Mouse (Mus musculus): Measurements from ENCODE around the gene Schip1. TPM values are rescaled to one million over a fixed set of nuclear protein-coding genes. Genes with fewer than 3 reads are reported as not detected.

The Schip1 gene
- 293 and 333 TPM in 2 replicates for polyA plus RNA-seq (2021; fragmentation: Nextera tagmentation)
- long read RNA-seq, experiment 1, transcript Schip1-206 (8 exons, 2,156 nt): minor isoform, 26 of 462 reads
- long read RNA-seq, experiment 1, transcript Schip1-203 (7 exons, 1,730 nt): major isoform, 356 of 462 reads
- long read RNA-seq, experiment 1, partial matches to known transcripts: 72 of 462 reads
- long read RNA-seq, experiment 1, other reads (novel, unspliced or antisense): 8 of 462 reads
- long read RNA-seq, experiment 2, transcript Schip1-203 (7 exons, 1,730 nt): major isoform, 821 of 934 reads
- long read RNA-seq, experiment 2, transcript Schip1-206 (8 exons, 2,156 nt): minor isoform, 63 of 934 reads
- long read RNA-seq, experiment 2, partial matches to known transcripts: 9 of 934 reads
- long read RNA-seq, experiment 2, other reads (novel, unspliced or antisense): 38 of 934 reads

DNA sequence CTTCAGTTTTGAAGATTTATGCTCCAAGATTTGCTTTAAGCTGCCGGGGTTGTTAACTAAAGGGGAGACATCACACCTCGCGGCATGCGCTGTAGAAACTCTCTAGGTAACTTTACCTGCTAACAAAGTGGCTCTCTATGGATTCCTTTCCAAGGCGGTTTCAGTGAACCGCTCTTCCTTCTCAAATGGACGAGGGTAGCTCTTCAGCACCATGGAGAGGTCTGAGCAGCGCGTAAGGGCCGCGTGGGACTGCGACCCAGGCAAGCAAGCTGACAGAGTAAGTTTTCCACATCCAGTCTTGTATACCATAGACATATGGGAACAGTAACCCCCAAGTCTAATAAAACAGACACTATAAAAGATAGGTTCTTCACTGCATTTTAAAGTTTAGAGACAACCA is at the start of gene Schip1:
Schip1 (plus strand) TSS at position 72 of the 400 bp plus-strand sequence.

Other genes with a start within 250 kb of the Schip1 start
- gene Iqcj, start 172.6 kb upstream of the Schip1 start, polyA plus RNA-seq (2021; fragmentation: Nextera tagmentation): not detected in 2 replicates
- gene Iqschfp, start 172.6 kb upstream of the Schip1 start, polyA plus RNA-seq (2021; fragmentation: Nextera tagmentation): 4.3 and 5.6 TPM in 2 replicates